Mouse (Mus musculus) hindbrain, embryonic 11.5 days (tissue): ENCODE results near the gene Ap3s2. TPM values are rescaled to one million over a fixed set of nuclear protein-coding genes. Genes with fewer than 3 reads are reported as not detected.

Experiments
- ATAC-seq: fragments of 200-750 bp; cut with Nextera tagmentation; 2 replicates; pipeline ENCODE4 v1.8.0; 2017; ENCODE audit warnings: mild to moderate bottlenecking, moderate TSS enrichment, moderate library complexity; ENCODE audit not compliant: low FRiP score
- DNase-seq: peaks from one replicate; pipeline ENCODE4 v3.0.0-alpha.2; 2015; ENCODE audit warnings: low spot score
- H3K27ac ChIP-seq: fragments of 300-500 bp; sonication (generic); 2 replicates; pipeline ENCODE4 v1.5.1; 2014; ENCODE audit warnings: mild to moderate bottlenecking, low read depth, low read length
- H3K27me3 ChIP-seq: fragments of 300-500 bp; sonication (generic); 2 replicates; pipeline ENCODE4 v1.6.1; 2014; ENCODE audit warnings: mild to moderate bottlenecking, low read length, moderate library complexity, mixed read lengths; ENCODE audit not compliant: control insufficient read depth, insufficient read depth
- H3K36me3 ChIP-seq: fragments of 300-500 bp; sonication (generic); 2 replicates; pipeline ENCODE4 v1.6.1; 2014; ENCODE audit warnings: mild to moderate bottlenecking, low read length, moderate library complexity, mixed read lengths; ENCODE audit not compliant: control insufficient read depth, insufficient read depth
- H3K4me1 ChIP-seq: fragments of 300-500 bp; sonication (generic); replicated peaks from 2 replicates; pipeline ENCODE4 v1.6.1; 2014; ENCODE audit warnings: low read length, mixed read lengths; ENCODE audit not compliant: control insufficient read depth, insufficient read depth
- H3K4me2 ChIP-seq: fragments of 300-500 bp; sonication (generic); replicated peaks from 2 replicates; pipeline ENCODE4 v1.6.1; 2014; ENCODE audit warnings: mild to moderate bottlenecking, low read depth, low read length
- H3K4me3 ChIP-seq: fragments of 300-500 bp; sonication (generic); 2 replicates; pipeline ENCODE4 v1.5.1; 2014; ENCODE audit warnings: low read depth, low read length
- H3K9ac ChIP-seq: fragments of 300-500 bp; sonication (generic); 2 replicates; pipeline ENCODE4 v1.6.1; 2014; ENCODE audit warnings: low read depth, low read length
- H3K9me3 ChIP-seq: fragments of 300-500 bp; sonication (generic); 2 replicates; pipeline ENCODE4 v1.6.1; 2016; ENCODE audit warnings: low read length; ENCODE audit not compliant: control insufficient read depth
- WGBS: fragments of 180-500 bp; shearing (Covaris S2); extraction: QIAGEN DNeasy Blood & Tissue Kit; methylation state at CpG from one replicate; pipeline ENCODE4 v1.1.7; 2014; 5-methylcytosine and 5-hydroxymethylcytosine counted together
- polyA plus RNA-seq: library from polyadenylated mRNA; unstranded; fragments of >200 nt; fragmentation: Nextera tagmentation; extraction: Ambion mirVana; gene quantifications from 2 replicates; pipeline ENCODE4 v1.2.1, GENCODE M21; 2014

Gene Ap3s2
- polyA plus RNA-seq, 1 experiment from 2014 or later: 46.6 TPM

- peak within 1 kb of the TSS; percentile 77 for H3K9ac ChIP-seq
- DNase-seq (peak; percentile 76), ATAC-seq (peak; percentile 84)
- H3K36me3 ChIP-seq: no peaks in the 10 kb centered on the region
- no peaks in the 10 kb centered on the region for H3K9me3 ChIP-seq
- peak within 1 kb of the TSS; percentile 55 for H3K4me3 ChIP-seq
- peak within 1 kb of the TSS; percentile 60 for H3K27ac ChIP-seq
- WGBS: under 1% methylated on average over 32 of the region's 32 CpGs
- H3K4me2 ChIP-seq: peak within 1 kb of the TSS; percentile 70
- H3K27me3 ChIP-seq: no peaks in the 10 kb centered on the region
- H3K4me1 ChIP-seq: peaks cover 7% of the 10 kb centered on the region
Observed at GRCm38 (mm10) chr7:79934862-79935510, 14.5 kb upstream of the Ap3s2 start, which contains the start of gene Arpin. TSS of gene Arpin (minus strand) at chr7:79935359.

GRCm38 (mm10) chr7:79934461-79934860 lies 14.0 kb upstream of the Ap3s2 start:
- H3K4me2 ChIP-seq: peak overlapping the region; percentile 70
- H3K27ac ChIP-seq: peak overlapping the region; percentile 60; the same call in 1 of the 2 replicates
- WGBS: 46% methylated on average over 5 of the region's 5 CpGs
- peaks cover 7% of the 10 kb centered on the region for H3K4me1 ChIP-seq
- peak; percentile 36; the same call in 1 of the 2 replicates for ATAC-seq
- peak; percentile 18 for DNase-seq
- H3K9ac ChIP-seq: peak overlapping the region; percentile 77
- peak overlapping the region; percentile 55 for H3K4me3 ChIP-seq
- no peaks in the 10 kb centered on the region for H3K36me3 ChIP-seq
- no peaks in the 10 kb centered on the region for H3K9me3 ChIP-seq
- no peaks in the 10 kb centered on the region for H3K27me3 ChIP-seq

- DNase-seq (no peak), ATAC-seq (no peak)
- Histone ChIP-seq H3K4me1 (no peaks in the 10 kb centered on the region), H3K36me3 (peaks cover 2% of the 10 kb centered on the region; the same call in 1 of the 2 replicates), H3K9ac (no peak overlapping the region), H3K27ac (no peak overlapping the region), H3K4me3 (no peak overlapping the region), H3K9me3 (no peaks in the 10 kb centered on the region), H3K27me3 (no peaks in the 10 kb centered on the region), H3K4me2 (no peak overlapping the region)
- 69% methylated on average over 2 of the region's 2 CpGs for WGBS
Observed at GRCm38 (mm10) chr7:79928516-79929052, 8.1 kb upstream of the Ap3s2 start.

- ATAC-seq (no peak), DNase-seq (peak; percentile 42)
- H3K4me3 ChIP-seq: no peak overlapping the region
- H3K36me3 ChIP-seq: 0 out of 2 replicates have a peak, but pooled peaks cover 4% of the 10 kb centered on the region
- WGBS: 80% methylated on average over 3 of the region's 3 CpGs
- no peak overlapping the region for H3K4me2 ChIP-seq
- H3K27ac ChIP-seq: no peak overlapping the region
- no peak overlapping the region for H3K9ac ChIP-seq
- no peaks in the 10 kb centered on the region for H3K9me3 ChIP-seq
- no peaks in the 10 kb centered on the region for H3K27me3 ChIP-seq
- no peaks in the 10 kb centered on the region for H3K4me1 ChIP-seq
Observed at GRCm38 (mm10) chr7:79914556-79914955, 5.9 kb downstream of the Ap3s2 start.

- H3K36me3 ChIP-seq: no peaks in the 10 kb centered on the region
- no peak for ATAC-seq
Observed at GRCm38 (mm10) chr7:79907356-79907755, 13.1 kb downstream of the Ap3s2 start.

GRCm38 (mm10) chr7:79906914-79907313 lies 13.5 kb downstream of the Ap3s2 start:
- Histone ChIP-seq H3K9ac (no peak overlapping the region), H3K4me2 (no peak overlapping the region), H3K27ac (no peak overlapping the region), H3K4me3 (no peak overlapping the region), H3K9me3 (no peaks in the 10 kb centered on the region), H3K27me3 (no peaks in the 10 kb centered on the region), H3K4me1 (no peaks in the 10 kb centered on the region), H3K36me3 (no peaks in the 10 kb centered on the region)
- WGBS: 96% methylated on average over 3 of the region's 3 CpGs
- DNase-seq (no peak), ATAC-seq (no peak)

More at GRCm38 (mm10) chr7:79907356-79907755, 13.1 kb downstream of the Ap3s2 start:
- H3K9me3 ChIP-seq: no peaks in the 10 kb centered on the region
- no peak for DNase-seq
- WGBS: 83% methylated on average over 2 of the region's 2 CpGs
- H3K4me3 ChIP-seq: no peak overlapping the region
- no peaks in the 10 kb centered on the region for H3K27me3 ChIP-seq
- H3K9ac ChIP-seq: no peak overlapping the region
- H3K4me2 ChIP-seq: no peak overlapping the region
- H3K4me1 ChIP-seq: no peaks in the 10 kb centered on the region
- no peak overlapping the region for H3K27ac ChIP-seq

GRCm38 (mm10) chr7:79905193-79905592 lies 15.3 kb downstream of the Ap3s2 start:
- H3K36me3 ChIP-seq: no peaks in the 10 kb centered on the region
- ATAC-seq: no peak
- DNase-seq: no peak
- H3K9ac ChIP-seq: no peak overlapping the region
- H3K4me2 ChIP-seq: no peak overlapping the region
- no peaks in the 10 kb centered on the region for H3K4me1 ChIP-seq
- WGBS: 93% methylated on average over 4 of the region's 4 CpGs
- no peaks in the 10 kb centered on the region for H3K9me3 ChIP-seq
- H3K27ac ChIP-seq: no peak overlapping the region
- H3K27me3 ChIP-seq: no peaks in the 10 kb centered on the region
- H3K4me3 ChIP-seq: no peak overlapping the region

GRCm38 (mm10) chr7:79903160-79903792 lies 17.2 kb downstream of the Ap3s2 start:
- Histone ChIP-seq H3K4me1 (no peaks in the 10 kb centered on the region), H3K36me3 (no peaks in the 10 kb centered on the region), H3K4me3 (no peak overlapping the region), H3K27ac (no peak overlapping the region), H3K4me2 (no peak overlapping the region), H3K9ac (no peak overlapping the region), H3K9me3 (no peaks in the 10 kb centered on the region), H3K27me3 (no peaks in the 10 kb centered on the region)
- DNase-seq (no peak), ATAC-seq (no peak)
- WGBS: 92% methylated on average over 8 of the region's 8 CpGs
